Mouse (Mus musculus): ENCODE results near the gene Tulp4.

Tulp4 gene

DNA sequence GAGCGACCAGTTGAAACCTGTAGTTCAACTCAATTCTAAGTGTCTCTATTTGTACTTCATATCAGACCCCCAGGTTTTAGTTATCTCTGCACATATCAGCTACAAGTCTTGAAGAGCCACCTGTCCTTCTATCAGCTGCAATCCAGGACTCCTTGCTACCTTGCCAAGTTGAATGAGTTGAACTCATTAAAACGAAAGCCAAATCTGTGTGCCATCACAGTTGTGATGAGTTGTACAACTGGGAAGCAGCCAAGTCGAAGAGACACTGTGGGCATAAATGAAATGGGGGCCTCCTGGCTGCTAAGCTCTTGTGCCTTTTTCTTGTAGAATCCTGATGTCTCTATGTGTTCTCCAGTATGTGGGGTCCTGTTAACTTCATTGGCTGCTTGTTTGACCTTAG lies 19.2 kb downstream of the Tulp4 start:
- DNase-seq: no peak

GRCm38 (mm10) chr17:6128039-6128438 lies 21.8 kb downstream of the Tulp4 start:
- no peak for DNase-seq

- DNase-seq: peak; percentile 90
These were observed 23.1 kb downstream of the Tulp4 start for GRCm38 (mm10) chr17:6129361-6129760.

DNA sequence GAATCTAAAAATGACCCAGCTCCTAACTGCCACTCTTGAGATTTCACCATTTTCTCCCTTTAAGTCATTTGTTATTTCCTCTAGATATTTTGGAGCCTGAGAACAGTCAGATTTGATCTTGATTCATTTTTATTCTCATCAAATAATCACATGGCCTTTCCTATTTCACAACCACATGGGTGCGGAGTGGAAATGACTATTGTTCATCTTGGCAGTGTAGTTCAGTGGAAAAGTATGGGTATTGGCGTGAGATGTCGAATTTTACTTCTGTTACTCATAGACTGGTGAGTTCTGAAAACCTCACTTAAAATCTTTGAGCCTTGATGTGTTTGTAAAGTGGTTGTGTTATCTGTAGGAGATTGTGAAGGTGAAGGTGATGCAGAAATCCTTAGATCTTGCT lies 24.8 kb downstream of the Tulp4 start:
- DNase-seq: no peak

DNA sequence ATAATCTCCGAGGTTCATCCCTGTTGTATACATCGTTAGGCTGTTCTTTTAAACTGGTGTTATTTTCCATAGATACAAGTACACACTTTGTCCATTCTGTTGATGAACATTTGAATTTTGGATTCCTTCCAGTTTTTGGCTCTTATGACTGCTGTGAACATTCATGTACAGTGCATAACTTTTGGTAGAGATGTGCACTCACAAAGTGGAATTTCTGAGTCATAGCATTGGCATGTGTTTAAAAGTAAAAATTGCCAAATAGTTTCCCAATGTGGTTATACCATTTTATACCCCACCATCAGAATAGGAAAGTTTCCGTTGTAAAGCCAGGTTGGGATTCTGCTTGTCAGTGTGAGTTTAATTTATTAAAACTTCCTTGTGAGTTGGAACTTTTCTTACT lies 34.6 kb downstream of the Tulp4 start:
- no peak for DNase-seq

GRCm38 (mm10) chr17:6141344-6141743 lies 35.1 kb downstream of the Tulp4 start:
- no peak for DNase-seq

DNA sequence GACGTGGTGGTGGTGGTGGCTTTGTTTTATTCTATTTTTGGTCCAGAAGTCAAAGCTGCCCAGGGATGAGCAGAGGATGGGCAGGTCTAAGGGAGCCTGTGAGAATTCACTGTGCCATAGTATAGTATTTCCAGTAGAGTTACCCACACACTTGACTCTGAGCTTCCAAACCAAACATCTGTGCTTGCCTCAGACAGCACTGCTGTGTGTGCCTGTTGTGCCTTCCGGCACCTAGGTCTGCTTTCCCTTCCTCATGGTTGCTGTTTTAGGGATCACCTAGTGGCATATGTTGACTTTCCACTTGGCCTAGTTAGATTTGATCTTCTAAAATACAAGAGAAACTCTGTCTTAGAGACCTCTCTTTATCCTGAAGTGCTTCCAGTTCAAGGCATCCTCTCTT lies 39.0 kb downstream of the Tulp4 start:
- DNase-seq: no peak

- DNase-seq: no peak
These were observed 46.7 kb downstream of the Tulp4 start for GRCm38 (mm10) chr17:6152941-6153340.

GRCm38 (mm10) chr17:6153581-6153980 lies 47.3 kb downstream of the Tulp4 start:
- DNase-seq: no peak

DNA sequence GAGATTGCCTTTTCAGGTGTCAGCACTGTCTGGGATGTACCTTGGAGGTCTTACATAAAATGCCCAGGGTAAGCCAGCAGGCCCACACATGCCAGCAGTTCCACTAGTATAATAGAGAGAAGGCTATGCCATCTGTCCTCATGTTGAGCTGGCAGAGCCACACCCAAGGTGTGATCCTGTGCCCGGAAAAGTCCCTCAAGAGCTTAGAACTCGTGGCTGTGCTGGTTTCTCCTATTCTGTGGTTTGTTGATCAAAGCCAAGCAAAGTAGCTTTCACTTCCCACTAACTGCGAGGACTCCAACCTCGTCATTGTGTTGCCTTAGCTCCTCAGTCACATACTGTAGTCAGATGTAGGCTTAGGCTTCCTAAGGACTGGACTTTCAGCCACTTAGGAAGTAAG lies 48.1 kb downstream of the Tulp4 start:
- peak; percentile 61 for DNase-seq

DNA sequence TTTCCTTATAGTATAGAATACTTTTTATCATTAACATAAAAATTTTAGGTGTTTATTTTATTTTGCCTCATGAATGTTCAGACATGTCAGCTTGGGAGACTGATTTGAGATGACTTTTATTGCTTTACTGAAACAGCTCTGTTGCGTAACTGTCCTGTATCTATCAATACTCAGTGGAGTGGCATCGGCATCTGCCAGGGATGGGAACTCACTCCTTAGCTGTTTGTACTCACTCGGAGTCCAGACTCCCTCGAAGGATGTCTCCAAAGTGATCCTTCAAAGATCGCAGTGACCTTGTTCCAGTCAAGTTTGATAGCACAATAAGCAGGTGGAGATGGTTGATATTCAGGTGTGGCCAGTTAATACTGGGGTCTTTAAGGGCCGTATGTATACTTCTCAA lies 54.3 kb downstream of the Tulp4 start:
- DNase-seq: no peak

GRCm38 (mm10) chr17:6161916-6162315 lies 55.7 kb downstream of the Tulp4 start:
- DNase-seq: no peak

- peak; percentile 51 for DNase-seq
These were observed 56.5 kb downstream of the Tulp4 start for GRCm38 (mm10) chr17:6162761-6163160.

DNA sequence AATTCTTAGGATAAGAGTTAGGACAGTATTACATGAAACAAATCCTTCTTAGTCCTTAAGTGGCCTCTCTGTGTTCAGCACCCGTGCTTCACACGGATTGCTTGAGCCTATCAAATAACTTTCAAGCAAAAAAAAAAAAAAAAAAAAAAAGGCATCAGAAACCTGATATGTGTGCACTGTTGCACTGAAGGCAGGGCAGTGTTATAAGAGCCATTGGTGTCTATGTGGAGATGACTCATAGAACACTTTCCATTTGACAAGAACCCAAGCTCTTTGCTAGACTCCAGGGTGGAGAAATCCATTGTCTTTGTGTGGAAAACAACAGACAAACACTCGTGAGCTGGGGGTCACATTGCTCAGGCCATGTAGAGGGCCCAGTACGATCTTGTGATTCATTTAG lies 58.7 kb downstream of the Tulp4 start:
- no peak for DNase-seq

DNA sequence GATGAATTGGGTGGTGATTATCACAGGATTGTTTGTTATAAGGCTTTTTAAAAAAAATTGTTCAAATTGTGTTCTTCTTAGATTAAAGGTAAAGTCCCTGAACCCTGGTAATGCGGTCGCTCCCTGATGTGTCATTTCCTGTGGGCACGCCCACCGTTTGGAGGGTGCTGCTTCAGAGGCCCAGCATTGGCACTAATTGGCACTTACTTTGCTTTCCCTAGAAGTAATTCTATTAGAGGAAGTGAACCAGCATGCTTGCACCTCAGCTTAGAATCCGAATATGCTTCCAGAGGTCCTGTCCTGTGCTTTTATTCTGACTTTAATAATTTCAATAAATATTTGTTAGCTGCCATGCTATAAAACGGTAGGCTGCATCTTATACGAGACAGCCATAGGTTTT lies 66.2 kb downstream of the Tulp4 start:
- DNase-seq: no peak

DNA sequence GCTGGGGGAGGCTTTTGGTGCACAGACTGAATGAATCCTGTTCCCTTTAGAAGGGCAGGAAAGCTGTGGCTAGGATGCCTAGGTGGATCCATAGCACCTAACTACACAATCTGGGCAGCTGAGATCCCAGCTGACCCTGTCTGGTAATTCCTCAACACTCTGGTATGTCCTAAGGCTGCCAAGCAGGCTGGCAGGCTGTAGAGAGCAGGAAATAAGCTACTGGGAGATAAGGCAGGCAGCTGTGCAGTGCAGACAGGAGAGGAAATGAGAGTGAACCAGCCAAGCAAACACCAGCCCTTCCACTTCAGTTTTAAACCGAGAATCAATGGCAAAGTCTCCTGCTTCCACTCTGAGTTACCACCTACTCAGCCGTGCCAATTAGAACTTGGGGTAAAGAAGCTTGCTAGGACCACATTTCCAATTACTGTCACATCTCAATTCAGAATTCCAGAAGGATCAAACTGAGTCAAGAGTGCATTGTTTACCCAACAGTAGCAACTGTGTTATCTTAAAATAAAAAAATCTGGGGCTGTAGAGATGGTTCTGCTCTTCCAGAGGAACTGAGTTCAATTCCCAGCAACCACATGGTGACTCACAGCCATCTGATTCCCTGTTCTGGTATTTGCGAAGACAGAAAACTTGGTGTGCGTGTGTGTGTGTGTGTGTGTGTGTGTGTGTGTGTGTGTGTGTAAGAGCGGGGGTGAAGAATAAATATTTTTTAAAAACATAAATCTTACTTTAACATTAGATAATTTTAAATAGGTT lies 66.9 kb downstream of the Tulp4 start:
- DNase-seq: no peak

- no peak for DNase-seq
These were observed 68.3 kb downstream of the Tulp4 start for GRCm38 (mm10) chr17:6174574-6174973.

GRCm38 (mm10) chr17:6178564-6179267 lies 72.5 kb downstream of the Tulp4 start:
- no peak for DNase-seq

DNA sequence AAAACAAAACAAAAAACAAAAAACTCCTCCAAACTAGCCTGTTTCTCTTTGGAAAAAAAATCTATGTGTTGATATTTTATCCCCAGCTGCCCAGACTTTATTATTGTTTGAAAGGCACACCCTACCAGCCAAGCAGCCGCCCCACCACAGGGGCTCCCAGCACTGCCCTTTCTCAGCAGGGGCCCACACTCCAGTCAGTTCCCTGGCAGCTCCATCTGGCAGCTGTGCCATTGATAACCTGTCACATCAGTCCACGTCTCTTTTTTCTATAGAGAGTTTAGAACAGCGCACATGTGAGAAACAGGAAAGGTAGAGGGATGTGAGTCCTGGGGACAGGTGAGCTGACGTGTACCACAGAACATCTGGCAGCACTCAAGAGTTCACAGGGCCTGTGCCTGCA lies 73.2 kb downstream of the Tulp4 start:
- no peak for DNase-seq

DNA sequence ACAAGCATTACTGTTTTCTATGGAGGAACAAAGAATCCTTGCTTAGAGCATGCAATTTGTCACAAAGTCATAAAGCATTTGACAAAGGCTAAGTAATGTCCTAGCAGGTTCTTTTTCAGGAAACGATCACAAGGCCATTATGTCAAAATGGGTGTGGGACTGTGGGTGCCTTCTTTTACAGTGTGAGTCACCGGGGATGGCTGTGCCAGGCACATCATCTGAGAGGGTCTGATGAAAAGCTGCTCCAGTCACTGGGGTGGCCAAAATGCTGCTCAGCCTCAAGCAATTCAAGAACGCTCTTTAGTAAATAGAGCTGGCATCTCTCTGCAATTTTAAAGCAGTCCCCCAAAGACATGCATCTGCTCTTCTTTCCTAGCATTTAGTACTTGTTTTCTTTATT lies 74.2 kb downstream of the Tulp4 start:
- no peak for DNase-seq

DNA sequence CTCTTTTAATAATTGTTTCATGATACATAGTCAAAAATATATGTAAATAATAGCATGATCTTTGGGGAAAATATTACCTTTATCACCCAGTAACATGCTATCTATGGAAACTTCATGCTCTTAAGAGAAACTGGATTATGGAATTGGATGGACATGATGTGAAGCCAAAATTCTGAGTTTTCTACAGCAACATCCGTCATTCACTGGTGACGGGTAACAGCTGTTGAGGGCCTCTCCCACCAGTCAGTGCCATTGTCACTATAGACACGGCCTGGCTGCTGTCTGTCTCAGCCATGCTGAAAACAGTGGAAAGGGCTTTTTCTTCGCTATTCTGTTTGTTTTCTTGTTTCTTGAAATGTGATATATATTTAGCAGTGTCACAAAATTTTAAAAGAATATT lies 76.5 kb downstream of the Tulp4 start:
- no peak for DNase-seq

GRCm38 (mm10) chr17:6186651-6187050 lies 80.4 kb downstream of the Tulp4 start:
- DNase-seq: no peak

GRCm38 (mm10) chr17:6187183-6187582 lies 80.9 kb downstream of the Tulp4 start:
- DNase-seq: no peak

DNA sequence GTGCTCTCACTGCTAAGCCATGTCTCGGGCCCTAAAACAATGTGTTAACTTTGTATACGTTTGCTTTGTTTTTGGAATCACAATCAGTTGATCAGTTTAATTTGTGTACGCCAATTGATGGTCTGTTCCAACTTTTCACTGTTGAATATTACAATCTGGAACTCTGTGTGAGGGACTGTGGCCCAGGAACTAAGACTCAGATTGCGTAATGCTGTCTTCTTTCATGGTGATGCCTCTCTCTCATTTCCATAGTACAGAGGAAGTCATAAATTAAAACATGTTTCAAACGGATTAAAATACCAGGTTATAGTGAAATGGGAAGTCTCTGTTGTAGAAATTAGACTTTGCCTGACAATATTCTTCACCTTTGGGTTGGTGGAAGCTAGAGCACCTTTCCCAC lies 83.0 kb downstream of the Tulp4 start:
- no peak for DNase-seq

DNA sequence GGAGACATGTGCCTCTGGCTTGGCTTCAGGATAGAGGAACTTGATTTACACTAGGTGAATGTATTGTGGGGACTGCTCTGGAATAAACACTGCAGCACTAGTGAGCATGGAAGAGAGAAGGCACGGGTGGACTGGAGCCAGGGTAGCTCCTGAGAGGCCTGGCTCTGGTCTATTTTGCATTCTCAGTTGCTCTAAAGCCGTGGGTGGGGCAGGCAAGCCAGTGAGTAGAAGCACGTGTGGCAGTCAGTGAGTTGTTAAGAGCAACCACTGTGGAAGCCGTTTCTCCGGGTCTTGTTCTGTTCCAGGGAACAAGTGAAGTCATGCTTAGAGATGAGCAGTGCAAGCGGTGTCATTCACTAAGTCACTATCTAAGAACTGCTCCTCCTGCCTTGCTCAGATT lies 86.0 kb downstream of the Tulp4 start:
- no peak for DNase-seq
